Mouse (Mus musculus) layer of hippocampus, adult 9-11 months (tissue): ENCODE data around the gene Mical1.
A peak's percentile ranks its signal among the peaks of the same experiment; 100 is the strongest.

Source experiments
- DNase-seq: peaks from one replicate; pipeline ENCODE4 v3.0.0; 2022

Gene Mical1

DNA sequence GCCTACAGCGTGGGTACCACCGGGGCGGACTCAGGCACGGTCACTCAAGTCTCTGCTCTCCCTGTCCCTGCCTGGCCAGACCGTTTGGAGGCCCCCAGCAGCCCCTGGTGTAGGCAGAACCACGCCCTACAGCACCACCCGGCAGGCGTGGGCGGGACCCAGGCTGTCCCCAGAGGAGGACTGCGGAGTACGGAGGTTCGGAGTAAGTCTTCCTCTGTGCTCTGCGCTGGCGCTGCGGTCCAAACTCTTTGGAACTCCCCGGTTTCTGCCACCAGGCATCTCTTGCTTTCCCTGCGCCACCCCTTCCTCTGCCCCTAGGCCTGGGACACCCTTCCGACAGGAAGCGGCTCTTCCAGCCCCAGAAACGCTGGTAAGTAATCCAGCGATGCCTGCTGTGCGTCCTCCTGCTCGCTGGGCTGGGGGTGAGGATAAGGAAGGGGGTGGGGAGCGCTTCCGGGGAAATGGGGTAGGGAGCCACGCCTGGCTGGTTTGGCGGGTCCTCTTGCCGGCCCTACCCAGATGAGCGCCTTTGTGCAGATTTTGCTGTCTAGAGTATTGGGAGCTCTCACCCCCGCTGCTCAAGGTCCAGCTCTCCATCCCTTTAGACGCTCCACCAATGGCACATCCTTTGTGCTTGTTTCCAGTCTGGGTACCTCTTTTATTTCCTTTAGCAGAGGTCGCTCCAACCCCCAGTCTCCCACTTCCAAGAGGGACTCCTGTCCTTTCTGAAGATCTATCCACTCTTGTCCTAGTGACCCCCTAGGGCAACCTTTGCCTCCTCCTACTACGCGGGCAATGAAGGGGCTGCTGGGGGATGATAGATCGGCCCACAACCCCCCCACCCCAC, at the start of gene Mical1:
Gene Mical1 (plus strand): TSS at position 144 of the 847 bp plus-strand sequence.
- DNase-seq, result peak; percentile 69

DNA sequence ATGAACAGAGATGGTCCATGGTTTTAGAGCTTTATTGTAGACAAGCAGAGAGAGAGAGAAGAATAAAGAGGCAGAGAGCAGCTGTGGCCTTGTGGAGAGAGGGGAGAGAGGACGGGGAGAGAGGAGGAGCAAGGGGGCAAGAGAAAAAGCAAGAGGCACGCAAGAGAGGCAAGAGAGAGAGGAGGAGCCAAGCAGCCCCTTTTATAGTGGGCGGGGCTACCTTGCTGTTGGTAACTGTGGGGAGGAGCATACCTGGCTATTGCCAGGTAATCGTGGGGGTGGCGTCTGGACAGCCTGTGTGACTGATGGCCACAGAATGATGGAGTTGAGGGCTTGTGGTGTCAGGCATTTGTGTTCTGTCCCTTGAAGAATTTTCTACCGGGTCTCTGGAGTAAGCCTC, 49.7 kb upstream of the Mical1 start:
- DNase-seq, result no peak

- DNase-seq, result peak; percentile 44
Measured at GRCm38 (mm10) chr10:41434624-41435023, 41.5 kb upstream of the Mical1 start.

- DNase-seq, result no peak
Measured at GRCm38 (mm10) chr10:41435141-41435540, 41.0 kb upstream of the Mical1 start.

DNA sequence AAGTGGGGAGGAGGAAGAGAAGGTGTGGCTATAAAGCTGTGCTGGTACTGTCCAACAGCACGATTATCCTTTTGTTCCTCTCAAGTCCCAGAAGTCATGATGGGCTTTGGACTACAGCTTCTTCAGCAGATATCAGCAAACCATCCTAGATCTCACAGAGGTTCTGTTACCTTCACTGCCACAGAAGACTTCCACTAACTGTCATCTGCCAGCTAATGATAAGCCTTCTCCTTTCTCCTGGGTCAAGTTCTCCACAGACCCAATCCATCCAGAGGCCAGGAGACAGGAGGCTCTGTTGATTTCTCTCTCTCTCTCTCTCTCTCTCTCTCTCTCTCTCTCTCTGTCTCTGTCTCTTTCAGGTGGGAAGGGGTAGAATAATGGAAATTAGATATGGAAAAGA, 27.9 kb upstream of the Mical1 start:
- no peak for DNase-seq

- no peak for DNase-seq
Measured at GRCm38 (mm10) chr10:41449684-41450083, 26.4 kb upstream of the Mical1 start.

GRCm38 (mm10) chr10:41450137-41450670, 25.9 kb upstream of the Mical1 start, which contains the start of gene Zbtb24:
TSS of gene Zbtb24 (plus strand) at chr10:41450383.
- peak; percentile 95 for DNase-seq

DNA sequence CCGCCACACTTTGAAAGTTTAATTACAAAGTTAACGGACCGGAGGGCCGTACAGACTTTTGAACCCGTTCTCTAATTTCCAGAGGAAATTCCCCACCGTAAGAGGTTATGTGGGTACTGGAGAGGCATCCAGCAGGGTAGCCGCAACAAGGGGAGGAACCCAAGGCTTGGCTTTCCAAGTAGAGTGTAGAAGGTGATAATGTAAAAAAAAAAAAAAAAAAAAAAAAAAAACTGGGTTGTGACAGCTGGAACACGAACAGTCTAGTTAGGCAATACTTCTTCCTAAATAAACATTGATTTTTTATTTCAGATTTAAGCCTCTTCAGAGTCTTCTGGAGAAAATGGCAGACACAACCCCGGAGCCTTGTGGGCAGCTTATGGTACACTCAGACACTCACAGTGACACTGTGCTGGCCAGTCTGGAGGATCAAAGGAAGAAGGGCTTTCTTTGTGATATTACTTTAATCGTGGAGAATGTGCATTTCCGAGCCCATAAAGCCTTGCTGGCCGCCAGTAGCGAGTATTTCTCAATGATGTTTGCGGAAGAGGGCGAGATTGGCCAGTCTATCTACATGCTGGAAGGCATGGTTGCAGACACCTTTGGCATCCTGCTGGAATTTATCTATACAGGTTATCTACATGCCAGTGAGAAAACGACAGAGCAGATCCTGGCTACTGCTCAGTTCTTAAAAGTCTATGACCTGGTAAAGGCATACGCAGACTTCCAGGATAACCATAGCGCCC, 25.2 kb upstream of the Mical1 start:
- no peak for DNase-seq

DNA sequence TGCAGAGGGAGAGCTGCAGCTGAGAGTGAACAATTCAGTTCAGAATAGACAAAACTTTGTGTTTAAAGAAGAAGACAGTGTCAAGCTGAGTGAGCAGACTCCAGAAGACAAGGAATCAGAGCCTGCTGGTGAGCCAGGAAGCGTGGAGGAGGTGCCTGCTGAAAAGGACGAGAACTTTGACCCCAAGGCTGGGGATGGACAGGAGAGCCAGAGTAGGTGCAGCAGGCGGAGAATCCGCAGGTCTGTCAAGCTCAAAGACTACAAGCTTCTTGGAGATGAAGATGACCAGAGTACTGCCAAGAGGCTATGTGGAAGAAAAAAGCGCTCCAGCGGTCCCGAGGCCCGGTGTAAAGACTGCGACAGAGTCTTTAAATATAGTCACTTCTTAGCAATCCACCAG, 24.5 kb upstream of the Mical1 start:
- DNase-seq, result no peak

GRCm38 (mm10) chr10:41452791-41453190, 23.3 kb upstream of the Mical1 start:
- no peak for DNase-seq

DNA sequence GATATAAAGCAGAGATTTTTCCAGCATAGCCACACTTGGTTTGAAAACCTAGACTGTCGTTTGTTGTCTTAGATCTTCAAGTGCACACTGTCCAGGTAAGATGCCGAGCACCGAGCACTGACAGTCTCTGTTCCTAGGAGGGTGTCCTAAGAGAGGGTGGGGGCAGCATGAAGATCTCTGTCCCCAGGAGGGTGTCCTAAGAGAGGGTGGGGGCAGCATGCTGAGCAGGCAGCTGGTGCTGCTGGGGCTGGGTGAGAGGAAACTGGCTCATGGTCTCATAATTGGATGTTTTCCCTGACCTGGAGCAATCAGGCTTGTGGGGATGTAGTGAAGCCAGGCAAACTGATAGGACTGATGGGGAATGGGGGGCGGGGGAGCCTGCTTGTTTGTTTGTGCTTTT, 16.1 kb upstream of the Mical1 start:
- no peak for DNase-seq

- DNase-seq, result no peak
Measured at GRCm38 (mm10) chr10:41460501-41460900, 15.6 kb upstream of the Mical1 start.

GRCm38 (mm10) chr10:41461057-41461722, 14.9 kb upstream of the Mical1 start:
- DNase-seq, result no peak

DNA sequence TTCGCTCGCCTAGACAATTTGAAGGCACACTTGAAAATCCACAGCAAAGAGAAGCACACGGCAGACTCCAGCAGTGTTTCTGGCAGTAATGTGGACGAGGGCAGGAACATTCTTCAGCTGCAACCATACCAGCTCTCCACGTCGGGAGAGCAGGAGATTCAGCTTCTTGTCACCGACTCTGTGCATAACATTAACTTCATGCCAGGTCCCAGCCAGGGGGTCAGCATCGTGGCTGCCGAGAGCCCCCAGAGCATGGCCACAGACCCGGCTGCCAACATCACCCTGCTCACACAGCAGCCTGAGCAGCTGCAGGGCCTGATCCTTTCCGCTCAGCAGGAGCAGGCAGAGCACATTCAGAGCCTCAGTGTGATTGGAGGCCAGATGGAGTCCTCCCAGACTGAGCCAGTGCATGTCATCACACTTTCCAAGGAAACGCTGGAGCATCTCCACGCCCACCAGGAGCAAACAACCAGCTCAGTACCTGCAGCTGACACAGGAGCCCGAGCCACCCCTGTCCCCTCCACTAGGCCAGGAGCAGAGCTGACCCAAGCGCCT, 11.6 kb upstream of the Mical1 start:
- no peak for DNase-seq

DNA sequence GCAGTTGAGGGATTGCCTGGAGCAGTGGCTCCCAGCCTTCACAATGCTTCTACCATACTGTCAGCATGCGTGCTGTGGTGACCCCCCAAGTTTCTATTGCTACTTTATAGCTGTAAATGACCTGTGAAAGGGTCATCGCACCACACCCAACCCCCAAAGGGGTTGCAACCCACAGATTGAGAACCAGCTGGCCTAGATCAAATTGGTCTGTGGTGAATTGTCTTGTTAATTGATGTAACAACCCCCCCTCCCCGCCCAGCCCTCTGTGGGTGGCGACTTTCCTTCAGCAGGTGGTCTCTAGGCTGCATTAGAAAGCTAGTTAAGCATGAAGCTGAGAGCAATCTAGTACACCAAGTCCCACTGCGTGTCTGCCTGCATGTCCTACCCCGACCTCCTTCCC, 8.8 kb upstream of the Mical1 start:
- DNase-seq, result no peak

DNA sequence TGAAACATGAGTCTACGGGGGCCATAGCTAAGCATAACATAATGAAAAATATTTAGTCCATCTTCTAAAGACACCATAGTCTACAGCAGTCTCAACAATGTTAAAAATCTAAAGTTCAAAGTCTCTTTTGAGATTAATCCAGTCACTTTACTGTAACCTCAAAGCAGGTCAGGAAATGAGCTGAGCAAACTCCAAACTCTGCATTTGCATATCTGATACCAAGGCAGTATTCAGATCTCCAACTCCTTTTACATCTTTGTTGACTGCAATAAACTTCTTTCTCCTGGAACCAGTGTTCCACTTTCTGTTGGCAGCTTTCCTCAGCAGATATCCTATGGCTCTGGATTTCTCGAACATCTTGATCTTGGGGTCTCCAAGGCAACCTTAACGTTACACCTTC, 5.4 kb upstream of the Mical1 start:
- no peak for DNase-seq

DNA sequence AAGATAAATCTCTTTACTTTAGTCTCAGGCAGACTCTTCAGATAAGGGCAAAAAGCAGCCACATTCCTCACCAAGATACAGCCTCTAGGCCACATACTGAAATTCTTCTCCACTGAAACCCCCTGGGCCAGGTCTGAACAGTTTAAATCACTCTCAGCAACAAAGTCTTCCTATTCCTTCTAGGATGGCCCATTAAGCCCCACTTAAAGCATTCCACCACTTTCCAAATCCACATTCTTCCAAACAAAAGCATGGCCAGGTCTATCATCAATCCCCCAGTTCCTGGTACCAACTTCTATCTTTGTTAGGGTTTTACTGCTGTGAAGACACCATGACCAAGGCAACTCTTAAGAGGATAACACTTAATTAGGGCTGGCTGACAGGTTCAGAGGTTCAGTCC, 3.6 kb upstream of the Mical1 start:
- no peak for DNase-seq

DNA sequence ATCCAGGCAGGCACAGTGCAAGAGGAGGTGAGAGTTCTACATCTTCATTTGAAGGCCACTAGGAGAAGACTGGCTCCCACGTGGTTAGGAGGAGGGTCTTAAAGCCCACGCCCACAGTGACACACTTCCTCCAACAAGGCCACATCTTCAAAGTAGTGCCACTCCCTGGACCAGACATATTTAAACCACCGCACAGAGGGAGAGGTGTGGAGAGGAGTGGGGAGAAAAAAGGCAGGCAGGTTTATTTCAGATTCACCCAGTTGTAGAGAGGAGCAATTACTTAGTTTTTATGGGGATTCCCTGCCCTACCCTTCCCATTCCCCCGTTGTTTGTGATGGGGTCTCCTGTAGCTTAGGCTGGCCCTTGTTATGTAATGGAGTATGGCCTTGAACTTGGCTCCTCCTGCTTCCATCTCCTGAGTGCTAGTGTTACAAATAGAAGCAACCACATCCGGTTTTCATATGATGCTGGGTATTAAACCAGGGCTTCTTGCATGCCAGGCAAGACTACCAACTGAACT, 3.1 kb upstream of the Mical1 start:
- DNase-seq, result no peak

DNA sequence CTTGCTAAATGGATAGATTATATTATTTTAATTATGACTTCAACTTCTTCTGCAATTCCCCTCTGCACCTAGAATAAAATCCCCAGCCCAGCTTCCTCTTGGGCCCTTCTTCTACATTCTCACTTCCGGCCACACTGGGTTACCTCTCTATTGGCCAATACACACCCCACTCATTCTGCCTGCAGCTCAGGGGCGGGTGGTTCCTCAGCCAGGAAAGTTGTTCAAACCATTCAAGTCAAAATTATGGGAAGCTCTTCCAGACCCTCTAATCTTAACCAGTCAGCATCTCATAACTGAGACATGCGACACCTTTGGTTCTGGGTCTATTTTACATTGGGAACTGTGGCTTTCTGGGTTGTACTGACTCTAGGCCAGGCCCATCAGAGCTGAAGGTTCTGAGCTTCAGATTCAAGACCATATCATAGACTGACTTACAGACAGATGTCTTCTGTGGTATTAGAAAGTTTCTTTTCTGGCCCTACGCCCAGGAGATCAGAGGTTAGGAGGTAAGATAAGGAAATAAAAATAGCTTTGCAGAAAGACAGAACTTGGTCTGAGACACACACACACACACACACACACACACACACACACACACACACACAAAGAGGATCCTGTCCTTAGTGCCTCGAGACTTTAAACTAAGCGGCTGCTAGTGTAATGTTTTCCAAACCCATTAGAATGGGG, 2.2 kb upstream of the Mical1 start:
- DNase-seq, result no peak

DNA sequence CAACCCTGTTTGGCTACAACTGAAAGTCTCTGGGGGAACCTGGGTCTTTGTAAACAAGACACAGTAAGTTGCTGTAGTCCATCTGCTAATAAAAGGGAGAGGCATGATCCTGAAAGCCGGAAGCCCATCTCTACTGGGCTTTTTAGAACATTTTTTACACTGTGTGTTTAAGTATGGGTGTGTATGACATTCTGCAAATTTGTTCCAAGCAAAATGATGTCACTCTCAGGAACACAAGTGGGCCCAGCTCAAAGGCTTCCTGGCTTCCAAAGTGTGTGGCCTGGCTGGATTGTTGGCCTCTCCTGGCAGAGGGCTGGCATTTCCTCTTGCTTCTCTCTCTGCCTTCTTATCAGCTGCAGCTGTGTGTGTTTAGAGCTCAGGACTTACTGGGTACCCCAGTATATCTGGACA, 1.1 kb upstream of the Mical1 start:
- no peak for DNase-seq

GRCm38 (mm10) chr10:41477018-41477277, 834 bp downstream of the Mical1 start:
- DNase-seq, result no peak
